Mouse (Mus musculus): ENCODE measurements around the gene Slpi.

The Slpi gene

GRCm38 (mm10) chr2:164389020-164389419 lies at the start of gene Slpi:
Gene Slpi, minus strand, starts transcription at chr2:164389095.
- no peak for DNase-seq (ENCODE audit: low read depth, low spot score)

DNA sequence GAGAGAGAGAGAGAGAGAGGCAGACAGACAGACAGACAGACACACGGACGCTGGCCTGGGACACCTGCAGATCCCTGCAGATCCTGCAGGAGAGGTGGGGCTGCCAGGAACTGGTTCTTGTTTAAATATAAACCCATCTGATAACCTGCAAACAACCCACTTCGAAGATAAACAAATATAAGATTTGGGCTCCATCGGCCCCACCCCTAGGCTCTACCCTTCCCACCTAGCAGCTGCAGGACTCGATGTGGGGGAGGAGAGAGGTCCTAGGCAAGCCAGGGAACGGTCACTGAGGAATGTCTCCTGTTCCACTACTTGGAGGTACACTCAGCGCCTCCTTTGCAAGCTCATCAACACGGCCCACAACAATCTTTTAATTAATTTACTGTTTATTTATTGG lies 49.4 kb upstream of the Slpi start:
- no peak for DNase-seq (ENCODE audit: low read depth, low spot score)

DNA sequence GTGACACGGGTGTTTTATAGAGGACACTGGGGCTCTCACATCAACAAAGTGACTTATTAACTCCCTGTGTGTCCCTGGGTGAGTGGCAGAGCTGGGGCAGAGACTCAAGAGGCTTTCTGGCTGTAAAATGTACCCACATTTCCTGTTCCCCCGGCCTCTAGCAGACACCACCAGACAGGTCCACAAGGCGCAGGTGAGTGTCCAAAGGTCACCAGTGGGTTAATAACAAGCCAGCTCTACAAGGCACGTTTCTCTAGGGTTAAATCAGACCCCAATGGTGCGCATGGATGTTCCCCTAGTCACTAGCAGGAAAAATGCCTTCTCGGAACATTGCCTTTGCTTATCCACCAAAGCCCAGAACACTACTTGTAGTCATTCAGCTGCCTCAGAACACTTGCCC lies 48.8 kb upstream of the Slpi start:
- DNase-seq (ENCODE audit: low read depth, low spot score), result no peak

DNA sequence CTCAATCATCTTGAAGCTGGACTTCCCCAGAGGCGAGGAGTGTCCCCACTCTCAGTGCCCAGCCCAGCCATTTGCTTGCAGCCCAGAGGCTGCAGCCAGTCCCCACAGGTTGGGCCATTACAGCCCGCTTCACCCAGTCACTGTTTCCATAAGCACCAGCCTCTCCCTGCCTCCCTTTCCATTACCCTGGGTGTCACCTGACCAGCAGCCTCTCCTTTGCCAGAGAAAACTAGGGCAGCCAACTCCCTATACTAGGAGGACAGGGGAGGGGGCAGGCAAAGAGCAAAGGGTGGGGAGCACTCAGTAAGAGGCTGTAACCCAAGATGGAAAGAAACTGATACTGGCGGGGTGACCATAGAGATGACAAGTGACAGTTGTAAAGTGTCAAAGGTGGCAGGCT lies 48.1 kb upstream of the Slpi start:
- DNase-seq (ENCODE audit: low read depth, low spot score), result no peak

- no peak for DNase-seq (ENCODE audit: low read depth, low spot score)
Observed at GRCm38 (mm10) chr2:164436215-164436913, 47.5 kb upstream of the Slpi start.

GRCm38 (mm10) chr2:164435216-164436090 lies 46.6 kb upstream of the Slpi start:
- DNase-seq (ENCODE audit: low read depth, low spot score), result no peak

- DNase-seq (ENCODE audit: low read depth, low spot score), result no peak
Observed at GRCm38 (mm10) chr2:164434681-164435080, 45.8 kb upstream of the Slpi start.

GRCm38 (mm10) chr2:164433278-164433895 lies 44.5 kb upstream of the Slpi start:
- no peak for DNase-seq (ENCODE audit: low read depth, low spot score)

DNA sequence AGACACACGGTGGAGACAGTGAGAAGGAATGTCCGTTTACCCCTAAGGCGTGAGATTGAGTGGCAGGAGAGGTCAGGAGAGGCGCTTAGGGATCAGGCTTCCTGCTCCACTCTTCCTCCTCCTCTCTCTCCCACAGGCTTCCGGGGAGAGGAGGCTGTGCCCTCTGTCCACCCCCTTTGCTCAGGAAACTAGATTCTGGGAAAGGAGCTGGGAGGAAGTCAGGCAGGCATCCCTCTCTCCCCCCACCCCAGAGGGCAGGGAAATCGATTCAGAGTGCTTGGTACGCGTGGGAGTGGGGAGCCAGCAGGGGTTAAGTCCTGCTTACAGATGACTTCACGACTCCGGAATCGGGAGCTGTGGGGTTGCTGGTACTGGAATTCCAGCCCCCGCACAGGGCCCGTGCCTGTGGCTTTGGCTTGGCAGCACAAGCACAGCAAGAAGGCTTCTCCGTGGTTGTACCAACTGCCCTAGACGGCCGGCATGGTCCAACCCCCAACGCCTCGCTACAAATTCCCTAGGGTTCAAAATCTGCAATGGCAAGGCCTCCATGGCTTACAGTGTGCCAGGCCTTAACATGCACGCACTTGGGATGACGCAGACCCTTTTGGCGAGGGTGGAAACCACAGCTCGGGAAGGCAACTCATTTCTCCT lies 43.8 kb upstream of the Slpi start:
- DNase-seq (ENCODE audit: low read depth, low spot score), result no peak

- no peak for DNase-seq (ENCODE audit: low read depth, low spot score)
Observed at GRCm38 (mm10) chr2:164431676-164432465, 43.0 kb upstream of the Slpi start.

DNA sequence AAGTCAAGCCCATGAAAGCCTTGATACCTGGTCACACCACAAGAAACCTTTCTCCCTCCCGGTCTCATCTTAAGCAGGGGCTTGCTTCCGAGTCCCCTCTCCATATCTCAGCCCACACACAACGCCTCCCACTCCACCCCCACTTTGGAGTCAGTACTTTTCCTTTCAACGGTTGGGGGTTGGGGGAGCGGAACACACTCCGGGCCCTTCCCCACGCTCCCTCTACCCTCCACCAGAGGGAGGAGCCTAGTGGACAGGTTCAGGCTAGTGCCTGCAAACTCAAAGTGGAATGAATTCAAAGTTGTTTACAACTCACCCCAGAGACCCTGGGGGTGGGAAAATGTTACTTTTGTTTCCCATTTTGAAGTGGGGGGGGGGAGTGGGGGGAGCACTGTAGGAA lies 41.8 kb upstream of the Slpi start:
- DNase-seq (ENCODE audit: low read depth, low spot score), result no peak

- DNase-seq (ENCODE audit: low read depth, low spot score), result no peak
Observed at GRCm38 (mm10) chr2:164429881-164430615, 41.2 kb upstream of the Slpi start.

DNA sequence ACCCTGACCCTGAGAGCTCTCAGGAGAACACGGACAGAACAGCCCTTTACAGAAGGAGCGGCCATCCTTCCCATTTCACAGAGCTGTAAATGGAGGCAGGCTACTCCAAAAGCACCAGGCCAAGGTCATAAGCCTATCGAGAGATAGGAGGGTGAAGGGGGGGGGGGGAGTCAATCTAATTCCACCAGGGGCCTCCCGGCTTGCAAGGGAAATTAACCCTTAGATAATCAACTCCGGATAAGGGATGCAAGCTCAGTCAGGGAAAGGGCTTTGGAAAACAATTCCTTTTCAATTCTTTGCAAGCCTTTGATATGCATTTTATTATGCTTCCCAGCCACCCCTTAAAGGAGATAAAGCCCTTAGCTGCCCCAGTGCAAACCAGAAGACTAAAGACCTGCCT lies 39.6 kb upstream of the Slpi start:
- no peak for DNase-seq (ENCODE audit: low read depth, low spot score)

- DNase-seq (ENCODE audit: low read depth, low spot score), result no peak
Observed at GRCm38 (mm10) chr2:164426952-164427351, 38.1 kb upstream of the Slpi start.

DNA sequence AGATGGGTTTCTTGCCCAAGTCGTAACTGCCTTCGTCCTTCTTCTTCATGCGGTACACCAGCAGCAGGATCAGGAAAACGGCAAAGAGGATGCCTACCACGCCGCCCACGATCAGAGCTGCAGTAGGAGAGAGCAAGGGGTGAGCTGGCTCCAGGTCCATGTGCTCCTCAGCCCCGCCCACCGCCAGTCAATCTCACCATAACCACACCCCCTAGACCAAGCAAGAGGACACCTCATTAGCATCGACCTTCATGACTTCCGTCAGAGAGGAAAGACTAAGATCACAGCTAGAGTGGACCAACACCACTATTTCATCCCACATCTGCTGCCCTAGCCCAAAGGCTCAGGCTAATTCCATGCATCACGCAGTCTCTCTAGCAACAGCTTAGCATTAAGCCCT lies 37.2 kb upstream of the Slpi start:
- no peak for DNase-seq (ENCODE audit: low read depth, low spot score)

DNA sequence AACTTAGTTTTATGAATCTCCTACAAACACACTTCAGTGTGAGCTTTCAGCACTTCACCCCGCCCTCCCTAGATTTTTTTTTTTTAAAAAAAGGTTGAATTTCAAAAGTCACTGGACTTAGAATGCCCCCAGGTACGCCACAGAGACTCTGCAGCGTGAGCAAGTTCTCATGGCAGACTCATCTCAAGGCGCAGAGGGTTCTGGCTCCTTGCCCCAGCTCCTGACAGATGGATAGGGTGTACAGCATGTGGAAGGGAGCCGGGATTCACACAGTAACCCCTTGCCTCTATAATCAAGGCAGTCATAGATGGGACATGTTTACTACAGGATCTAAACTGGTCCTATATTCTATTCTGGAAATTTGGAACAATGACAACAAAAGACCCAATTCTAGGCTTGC lies 36.5 kb upstream of the Slpi start:
- DNase-seq (ENCODE audit: low read depth, low spot score), result no peak

- no peak for DNase-seq (ENCODE audit: low read depth, low spot score)
Observed at GRCm38 (mm10) chr2:164424406-164424805, 35.5 kb upstream of the Slpi start.

DNA sequence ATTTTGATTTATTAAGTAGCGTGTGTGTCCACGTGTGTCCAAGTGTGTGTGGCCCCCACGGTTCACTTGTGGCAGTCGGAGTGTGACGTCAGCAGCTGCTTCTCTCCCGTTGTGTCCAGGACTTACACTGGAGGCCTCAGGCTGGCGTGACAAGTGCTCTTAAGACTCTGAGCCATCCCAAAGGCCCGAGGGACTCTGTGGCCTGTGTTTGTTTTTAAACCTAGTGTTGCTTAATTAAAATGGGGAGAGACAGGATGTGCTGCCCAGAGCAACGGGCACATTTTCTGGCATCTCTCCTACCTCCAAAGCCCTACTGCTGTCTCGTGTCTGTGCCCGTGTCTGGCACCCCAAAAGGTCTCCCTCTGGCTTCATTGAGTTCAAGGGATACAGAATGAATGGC lies 34.6 kb upstream of the Slpi start:
- DNase-seq (ENCODE audit: low read depth, low spot score), result no peak

- no peak for DNase-seq (ENCODE audit: low read depth, low spot score)
Observed at GRCm38 (mm10) chr2:164422675-164423393, 33.9 kb upstream of the Slpi start.

GRCm38 (mm10) chr2:164421979-164422378 lies 33.1 kb upstream of the Slpi start:
- DNase-seq (ENCODE audit: low read depth, low spot score), result no peak

All from CD4-positive helper T cell, adult 2 months (primary cell).